Mouse (Mus musculus) liver, postnatal 0 days (tissue): ENCODE measurements around the gene Lrrd1. TPM values are rescaled to one million over a fixed set of nuclear protein-coding genes. Genes with fewer than 3 reads are reported as not detected.
A peak's percentile ranks its signal among the peaks of the same experiment; 100 is the strongest.
"Not testable (repeated sequence)": the region's sequence is repeated elsewhere in the genome, so short reads cannot be mapped to it uniquely, and the experiment has no call there.

Experiments
- ATAC-seq: fragments of 200-750 bp; cut with Nextera tagmentation; 2 replicates; pipeline ENCODE4 v1.8.0; 2017; ENCODE audit warnings: mild to moderate bottlenecking, moderate library complexity
- DNase-seq: peaks from one replicate; pipeline ENCODE4 v3.0.0-alpha.2; 2016
- H3K27ac ChIP-seq: fragments of 300-500 bp; sonication (generic); 2 replicates; pipeline ENCODE4 v1.5.1; 2014; ENCODE audit warnings: antibody characterized with exemption, moderate library complexity, mild to moderate bottlenecking, low read depth
- H3K27me3 ChIP-seq: fragments of 300-500 bp; sonication (generic); 2 replicates; pipeline ENCODE4 v1.6.1; 2014; ENCODE audit warnings: low read length, control low read depth, mixed read lengths; ENCODE audit not compliant: insufficient read depth
- H3K36me3 ChIP-seq: fragments of 300-500 bp; sonication (generic); replicated peaks from 2 replicates; pipeline ENCODE4 v1.6.1; 2014; ENCODE audit warnings: mild to moderate bottlenecking, control low read depth, low read length, moderate library complexity, mixed read lengths; ENCODE audit not compliant: insufficient read depth
- H3K4me1 ChIP-seq: fragments of 300-500 bp; sonication (generic); 2 replicates; pipeline ENCODE4 v1.6.1; 2014; ENCODE audit warnings: antibody characterized with exemption, mild to moderate bottlenecking, control low read depth; ENCODE audit not compliant: insufficient read depth
- H3K4me2 ChIP-seq: fragments of 300-500 bp; sonication (generic); 2 replicates; pipeline ENCODE4 v1.6.1; 2014; ENCODE audit warnings: low read depth, mild to moderate bottlenecking, low read length, moderate library complexity, mixed read lengths
- H3K4me3 ChIP-seq: fragments of 300-500 bp; sonication (generic); 2 replicates; pipeline ENCODE4 v1.5.1; 2014; ENCODE audit warnings: low read depth, low read length
- H3K9ac ChIP-seq: fragments of 300-500 bp; sonication (generic); replicated peaks from 2 replicates; pipeline ENCODE4 v1.6.1; 2014; ENCODE audit warnings: mild to moderate bottlenecking, moderate library complexity
- H3K9me3 ChIP-seq: fragments of 300-500 bp; sonication (generic); 2 replicates; pipeline ENCODE4 v1.6.1; 2016; ENCODE audit warnings: mild to moderate bottlenecking, control low read depth, low read length, mixed read lengths
- CTCF ChIP-seq: sonication (generic); IDR thresholded peaks from 2 replicates; pipeline ENCODE4 v1.5.1; 2016; ENCODE audit warnings: antibody characterized with exemption, low read depth
- EP300 ChIP-seq: IDR thresholded peaks from 2 replicates; pipeline ENCODE4 v1.6.1; 2016; ENCODE audit warnings: antibody characterized with exemption, low read depth, mild to moderate bottlenecking
- WGBS: fragments of 180-500 bp; shearing (Covaris S2); extraction: QIAGEN DNeasy Blood & Tissue Kit; methylation state at CpG from one replicate; pipeline ENCODE4 v1.1.7; 2014; ENCODE audit not compliant: insufficient replicate concordance; 5-methylcytosine and 5-hydroxymethylcytosine counted together
- polyA plus RNA-seq: library from polyadenylated mRNA; unstranded; fragments of >200 nt; fragmentation: Nextera tagmentation; extraction: Ambion mirVana; gene quantifications from 2 replicates; pipeline ENCODE4 v1.2.1, GENCODE M21; 2015

Lrrd1 gene
- not detected in 2 replicates for polyA plus RNA-seq

DNA sequence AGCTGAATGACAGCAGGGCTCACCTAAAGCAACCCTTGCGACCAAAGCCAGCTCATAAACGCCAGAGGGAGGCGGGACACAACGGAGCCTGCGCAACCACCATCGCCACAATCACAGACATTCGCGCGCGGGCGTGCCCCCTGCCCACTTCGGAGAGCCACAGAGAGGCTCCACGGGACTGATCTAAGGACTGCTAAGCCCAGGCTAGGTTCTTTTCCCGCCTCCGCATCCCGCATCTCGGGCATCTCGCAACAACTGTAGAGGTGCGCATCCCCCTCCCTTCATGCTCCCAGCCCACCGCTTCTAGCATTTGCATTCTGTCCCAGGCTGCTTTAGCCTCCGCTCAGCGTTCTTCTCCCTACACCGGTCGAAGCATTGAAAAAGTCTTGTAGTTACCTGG is at the start of gene Lrrd1:
TSS of gene Lrrd1 (plus strand) at position 148 of the 400 bp plus-strand sequence.
- peak; percentile 16 for DNase-seq
- peak within 1 kb of the TSS; percentile 55 for H3K4me2 ChIP-seq
- H3K4me3 ChIP-seq = no peak within 1 kb of the TSS

DNA sequence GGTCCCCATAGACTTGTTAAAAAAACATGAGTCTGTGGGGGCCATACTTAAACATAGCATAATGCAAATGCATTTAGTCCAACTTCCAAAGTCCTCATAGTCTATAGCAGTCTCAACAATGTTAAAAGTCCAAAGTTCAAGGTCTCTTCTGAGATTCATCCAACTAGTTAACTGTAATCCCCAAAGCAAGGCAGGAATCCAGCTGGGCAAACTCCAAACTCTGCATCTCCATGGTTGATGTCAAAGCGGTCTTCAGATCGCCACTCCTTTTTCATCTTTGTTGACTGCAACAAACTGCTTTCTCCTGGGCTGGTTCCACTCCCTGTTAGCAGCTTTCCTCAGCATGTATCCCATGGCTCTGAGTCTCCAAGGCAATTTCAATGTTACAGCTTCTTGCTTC is 47.9 kb upstream of the Lrrd1 start:
- H3K4me3 ChIP-seq, H3K27ac ChIP-seq, H3K4me2 ChIP-seq, H3K27me3 ChIP-seq, DNase-seq, ATAC-seq, H3K36me3 ChIP-seq, H3K9me3 ChIP-seq, H3K9ac ChIP-seq: not testable (repeated sequence)
- WGBS = 96% methylated on average over 2 of the region's 2 CpGs
- peaks cover 13% of the 10 kb centered on the region for H3K4me1 ChIP-seq

More for the DNA sequence above, at the start of gene Lrrd1:
- H3K36me3 ChIP-seq = peaks cover 8% of the 10 kb centered on the region
- peaks cover 5% of the 10 kb centered on the region for H3K4me1 ChIP-seq
- no peaks in the 10 kb centered on the region for H3K27me3 ChIP-seq
- H3K9ac ChIP-seq = no peak within 1 kb of the TSS
- H3K9me3 ChIP-seq = no peaks in the 10 kb centered on the region
- ATAC-seq = no peak
- TF ChIP-seq EP300 (no peak), CTCF (no peak)
- no peak within 1 kb of the TSS for H3K27ac ChIP-seq
- WGBS = 15% methylated on average over 24 of the region's 24 CpGs

DNA sequence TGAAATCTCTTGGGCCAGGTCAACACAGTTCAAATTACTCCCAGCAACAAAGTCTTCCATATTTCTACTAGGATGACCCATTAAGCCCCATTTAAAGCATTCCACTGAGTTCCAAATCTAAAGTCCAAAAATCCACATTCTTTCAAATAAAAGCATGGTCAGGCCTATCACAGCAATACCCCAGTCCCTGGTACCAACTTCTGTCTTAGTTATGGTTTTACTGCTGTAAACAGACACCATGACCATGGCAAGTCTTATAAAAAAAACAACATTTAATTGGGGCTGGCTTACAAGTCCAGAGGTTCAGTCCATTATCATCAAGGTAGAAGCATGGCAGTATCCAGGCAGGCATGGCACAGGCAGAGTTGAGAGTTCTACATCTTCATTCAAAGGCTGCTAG is 46.3 kb upstream of the Lrrd1 start:
- ATAC-seq, H3K4me2 ChIP-seq: not testable (repeated sequence)

DNA sequence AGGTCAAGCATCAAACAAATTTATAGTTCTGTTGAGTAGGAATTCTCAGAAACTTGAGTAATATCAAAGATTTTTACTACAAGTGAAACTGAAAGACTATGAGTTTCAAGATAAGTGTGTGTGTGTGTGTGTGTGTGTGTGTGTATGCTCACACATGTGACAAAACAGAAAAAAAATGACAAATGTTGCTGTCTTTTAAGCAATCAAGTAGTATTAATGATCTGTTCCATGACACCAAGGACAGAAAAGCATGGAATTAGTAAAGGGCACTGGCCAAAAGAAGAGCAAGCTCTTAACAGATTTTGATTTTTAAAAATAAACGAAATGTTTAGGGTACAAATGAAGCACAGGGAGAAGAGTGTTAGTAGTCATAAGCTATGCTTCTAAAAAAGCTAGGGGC is 44.9 kb upstream of the Lrrd1 start:
- no peaks in the 10 kb centered on the region for H3K9me3 ChIP-seq
- no peak overlapping the region for H3K4me3 ChIP-seq
- H3K27ac ChIP-seq = no peak overlapping the region
- peaks cover 15% of the 10 kb centered on the region for H3K4me1 ChIP-seq
- no peak for DNase-seq
- no peak for TF ChIP-seq EP300
- no peak for TF ChIP-seq CTCF
- no peaks in the 10 kb centered on the region for H3K36me3 ChIP-seq
- H3K4me2 ChIP-seq = no peak overlapping the region
- WGBS = 74% methylated on average over 1 of the region's 1 CpGs
- no peak for ATAC-seq
- no peaks in the 10 kb centered on the region for H3K27me3 ChIP-seq
- H3K9ac ChIP-seq = no peak overlapping the region

More for the DNA sequence above, 46.3 kb upstream of the Lrrd1 start:
- H3K36me3 ChIP-seq, H3K4me3 ChIP-seq, H3K9me3 ChIP-seq, DNase-seq, H3K9ac ChIP-seq, H3K27me3 ChIP-seq, H3K27ac ChIP-seq: not testable (repeated sequence)
- H3K4me1 ChIP-seq = peaks cover 15% of the 10 kb centered on the region

DNA sequence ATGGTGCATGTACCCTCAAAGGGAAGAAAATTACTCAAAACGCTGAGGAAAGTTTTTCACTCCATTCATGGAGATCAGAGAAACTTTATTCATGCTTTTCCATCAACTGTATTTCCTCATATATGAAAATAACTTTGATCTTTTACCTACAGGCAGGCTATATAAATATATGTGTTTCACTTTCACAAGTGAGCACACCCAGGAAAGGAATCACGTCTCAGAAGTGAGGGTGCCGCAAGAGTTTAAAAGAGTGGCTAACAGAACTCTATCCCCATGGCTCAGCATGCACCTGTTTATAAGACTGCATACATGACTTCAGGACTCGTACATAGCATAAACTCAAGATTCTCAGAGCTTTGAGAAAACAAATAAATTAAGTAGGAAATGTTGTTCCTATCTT is 44.1 kb upstream of the Lrrd1 start:
- DNase-seq (no peak), ATAC-seq (no peak)
- 66% methylated on average over 4 of the region's 4 CpGs for WGBS
- 0 out of 2 replicates have a peak overlapping the region, but pooled peaks have one; percentile 13 for H3K4me2 ChIP-seq
- TF ChIP-seq EP300 (no peak), CTCF (no peak)
- H3K9me3 ChIP-seq = no peaks in the 10 kb centered on the region
- peaks cover 15% of the 10 kb centered on the region for H3K4me1 ChIP-seq
- no peaks in the 10 kb centered on the region for H3K36me3 ChIP-seq
- no peak overlapping the region for H3K4me3 ChIP-seq
- no peaks in the 10 kb centered on the region for H3K27me3 ChIP-seq
- no peak overlapping the region for H3K27ac ChIP-seq
- H3K9ac ChIP-seq = no peak overlapping the region

DNA sequence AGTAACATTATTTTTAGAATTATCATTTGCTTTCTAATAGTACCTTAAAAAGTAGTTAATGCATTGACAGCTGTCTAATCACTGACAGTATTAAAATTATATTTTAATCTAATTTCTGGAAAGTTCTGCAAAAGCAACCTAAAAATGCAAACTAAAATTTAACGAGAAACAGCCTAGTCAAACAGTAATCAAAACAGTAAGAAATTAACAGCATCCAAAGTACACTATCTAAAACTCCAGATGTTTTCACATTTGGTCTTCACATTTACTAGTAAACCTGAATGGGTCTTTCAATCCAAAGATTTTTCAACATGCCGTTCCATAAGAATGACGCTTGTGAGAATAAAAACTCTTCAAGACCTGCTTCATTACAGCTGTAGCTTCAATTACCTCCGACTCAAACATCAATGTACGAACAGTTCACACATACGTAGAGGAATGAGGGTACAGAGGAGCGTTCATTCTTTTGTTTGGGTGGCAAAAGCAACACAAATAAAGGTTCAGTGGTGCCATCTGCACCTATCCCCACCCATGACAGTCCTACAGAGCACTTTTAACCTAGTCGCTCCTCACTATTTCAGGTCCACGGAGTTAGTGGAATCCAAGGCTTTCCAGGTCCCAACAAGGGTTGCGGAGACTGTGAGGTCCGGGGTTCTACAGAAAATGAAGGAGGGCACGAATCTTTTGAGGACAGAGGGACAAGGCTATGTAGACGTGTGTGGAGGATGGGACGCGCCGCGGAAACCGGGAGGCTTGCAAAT is 43.1 kb upstream of the Lrrd1 start:
- Histone ChIP-seq H3K9ac (peak overlapping the region; percentile 89), H3K36me3 (no peaks in the 10 kb centered on the region), H3K9me3 (no peaks in the 10 kb centered on the region), H3K4me1 (peaks cover 15% of the 10 kb centered on the region), H3K4me3 (peak overlapping the region; percentile 89), H3K27me3 (no peaks in the 10 kb centered on the region), H3K27ac (peak overlapping the region; percentile 84), H3K4me2 (peak overlapping the region; percentile 87)
- DNase-seq (no peak), ATAC-seq (peak; percentile 0; the same call in 1 of the 2 replicates)
- WGBS = 5% methylated on average over 18 of the region's 18 CpGs
- TF ChIP-seq EP300 (no peak), CTCF (no peak)
